Mouse (Mus musculus): ENCODE measurements around the gene Fgfr4.
A peak's percentile ranks its signal among the peaks of the same experiment; 100 is the strongest.
"Not testable (repeated sequence)": the region's sequence is repeated elsewhere in the genome, so short reads cannot be mapped to it uniquely, and the experiment has no call there.

The Fgfr4 gene

DNA sequence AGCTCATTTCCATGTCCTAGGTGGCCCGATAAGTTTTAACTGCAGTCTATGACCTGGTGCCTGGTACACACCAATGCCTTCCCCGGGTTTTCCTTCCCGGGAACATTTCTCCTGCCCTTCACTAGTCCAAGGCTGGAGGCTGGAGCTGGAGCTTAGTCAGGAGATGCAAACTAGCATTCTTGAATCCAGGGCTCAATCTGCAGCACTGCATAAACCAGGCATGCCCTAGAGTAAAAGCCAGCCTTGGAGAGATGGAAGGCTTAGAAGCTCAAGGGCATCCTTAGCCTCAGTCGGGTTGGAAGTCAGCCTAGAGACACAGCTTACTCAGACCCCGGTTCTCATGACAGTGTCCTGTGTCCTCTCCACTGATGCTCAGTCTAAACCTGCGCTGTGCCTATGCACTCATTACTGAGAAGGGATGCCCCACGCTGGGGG lies 19.9 kb downstream of the Fgfr4 start:
- no peak for DNase-seq (ENCODE audit: low spot score)

GRCm38 (mm10) chr13:55174347-55174746 lies 21.9 kb downstream of the Fgfr4 start:
- no peak for DNase-seq (ENCODE audit: low spot score)

DNA sequence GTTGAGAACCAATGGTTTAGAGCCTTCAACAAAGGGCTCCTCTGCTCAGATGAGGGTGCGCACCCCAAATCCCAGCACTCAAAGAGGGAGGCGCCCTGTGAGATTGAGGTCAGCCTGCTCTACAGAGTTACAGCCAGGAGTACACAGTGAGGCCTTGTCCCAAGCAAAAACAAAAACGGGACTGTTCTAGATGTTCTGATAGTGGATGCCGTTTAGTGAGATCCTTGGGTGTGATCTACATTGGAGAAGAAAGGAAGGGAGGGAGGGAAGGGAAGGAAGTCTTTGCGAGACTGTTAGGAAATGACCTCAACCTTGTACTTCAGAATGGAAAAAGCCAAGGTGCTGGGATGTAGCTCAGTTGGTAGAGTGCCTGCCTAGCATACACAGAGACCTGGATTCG lies 23.8 kb downstream of the Fgfr4 start:
- DNase-seq (ENCODE audit: low spot score) = no peak

GRCm38 (mm10) chr13:55177903-55178496 lies 25.6 kb downstream of the Fgfr4 start:
- DNase-seq (ENCODE audit: low spot score) = no peak

GRCm38 (mm10) chr13:55178556-55178955 lies 26.1 kb downstream of the Fgfr4 start:
- DNase-seq (ENCODE audit: low spot score) = peak; percentile 46

- no peak for DNase-seq (ENCODE audit: low spot score)
Measured at GRCm38 (mm10) chr13:55179591-55179990, 27.2 kb downstream of the Fgfr4 start.

DNA sequence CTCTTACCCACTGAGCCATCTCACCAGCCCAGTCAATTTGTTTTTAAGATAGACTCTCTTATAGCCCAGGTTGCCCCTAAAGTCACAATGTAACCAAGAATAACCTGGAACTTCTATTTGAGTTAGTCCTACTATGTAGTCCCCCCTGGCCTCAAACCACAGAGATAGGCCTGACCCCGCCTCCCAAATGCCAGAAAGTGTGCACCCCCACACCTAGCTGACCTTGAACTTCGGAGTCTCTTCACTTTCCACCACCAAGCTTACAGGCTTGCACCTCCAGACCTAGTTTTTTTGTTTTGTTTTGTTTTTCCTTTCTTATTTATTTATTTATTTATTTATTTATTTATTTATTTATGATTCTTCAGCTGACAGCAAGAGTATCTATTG lies 29.3 kb downstream of the Fgfr4 start:
- no peak for DNase-seq (ENCODE audit: low spot score)

DNA sequence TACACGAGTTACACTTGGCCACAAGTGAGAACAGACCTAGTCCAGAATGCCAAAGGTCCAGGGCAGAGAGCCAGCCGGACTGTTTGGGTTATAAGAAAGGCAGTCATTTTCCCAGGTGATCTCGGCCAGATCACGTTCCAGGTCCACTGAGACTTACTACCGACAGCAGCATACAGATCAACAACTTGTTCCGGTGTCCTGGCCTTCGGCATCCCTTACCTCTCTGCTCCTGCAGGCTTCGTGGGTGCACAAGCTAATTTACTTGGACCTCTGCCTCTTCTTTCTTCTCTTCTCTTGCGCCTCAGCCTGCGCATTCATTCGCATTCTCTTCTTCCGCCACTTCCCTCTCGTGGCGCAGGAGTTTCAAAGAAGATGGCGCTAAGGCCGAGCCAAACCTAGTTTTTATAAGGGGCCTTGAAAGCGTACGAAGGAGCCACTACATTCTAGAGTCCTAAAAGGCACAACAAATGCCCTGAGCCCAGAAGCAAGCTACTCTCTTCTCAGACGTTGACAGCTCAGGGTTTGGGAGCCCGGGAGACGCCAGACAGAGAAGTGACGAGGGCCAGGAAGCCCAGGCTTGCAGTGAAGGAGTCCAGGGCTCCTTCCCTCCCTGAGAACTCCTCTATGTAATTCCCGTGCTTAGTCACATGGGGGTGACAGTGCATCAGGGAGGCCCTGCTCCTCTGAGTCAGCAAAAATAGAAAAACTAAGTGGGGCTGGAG lies 29.9 kb downstream of the Fgfr4 start:
- peak; percentile 64 for DNase-seq (ENCODE audit: low spot score)

DNA sequence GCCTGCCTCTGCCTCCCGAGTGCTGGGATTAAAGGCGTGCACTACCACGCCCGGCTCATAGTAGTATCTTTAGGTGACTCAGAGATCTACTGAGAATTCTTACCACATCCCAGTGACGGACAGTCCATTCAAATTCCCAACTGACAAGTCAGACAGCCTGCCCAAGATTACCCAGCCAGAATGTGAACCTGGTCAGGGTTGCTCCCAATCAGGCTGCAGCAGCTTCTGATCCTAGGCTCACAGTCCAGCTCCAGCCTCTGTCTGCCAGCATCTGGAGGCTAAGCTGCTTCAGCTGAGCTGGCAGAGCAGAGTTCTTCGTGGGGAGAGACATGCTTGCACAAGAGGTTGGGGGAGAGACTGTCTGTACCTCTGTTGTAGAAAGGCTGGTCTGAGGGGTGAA lies 30.9 kb downstream of the Fgfr4 start:
- DNase-seq (ENCODE audit: low spot score) = no peak

DNA sequence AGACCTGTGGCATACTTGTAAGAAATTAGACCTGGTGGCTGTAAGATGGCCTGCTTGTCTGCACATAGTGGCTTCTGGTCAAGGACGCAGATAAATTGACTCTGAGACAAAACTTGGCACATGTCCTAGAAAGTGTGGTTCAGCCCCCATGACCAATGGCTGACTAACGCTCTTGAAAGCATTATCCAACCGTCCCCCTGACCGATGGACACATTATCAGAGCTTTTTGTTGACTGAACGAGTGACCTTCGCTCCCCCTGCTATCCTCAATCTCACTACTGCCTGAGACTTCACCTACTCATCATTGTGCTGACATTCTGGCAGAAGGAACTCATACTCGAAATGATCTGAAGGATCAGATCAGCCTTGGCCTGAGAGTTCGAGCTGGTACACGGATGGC lies 34.6 kb downstream of the Fgfr4 start:
- DNase-seq (ENCODE audit: low spot score) = not testable (repeated sequence)

DNA sequence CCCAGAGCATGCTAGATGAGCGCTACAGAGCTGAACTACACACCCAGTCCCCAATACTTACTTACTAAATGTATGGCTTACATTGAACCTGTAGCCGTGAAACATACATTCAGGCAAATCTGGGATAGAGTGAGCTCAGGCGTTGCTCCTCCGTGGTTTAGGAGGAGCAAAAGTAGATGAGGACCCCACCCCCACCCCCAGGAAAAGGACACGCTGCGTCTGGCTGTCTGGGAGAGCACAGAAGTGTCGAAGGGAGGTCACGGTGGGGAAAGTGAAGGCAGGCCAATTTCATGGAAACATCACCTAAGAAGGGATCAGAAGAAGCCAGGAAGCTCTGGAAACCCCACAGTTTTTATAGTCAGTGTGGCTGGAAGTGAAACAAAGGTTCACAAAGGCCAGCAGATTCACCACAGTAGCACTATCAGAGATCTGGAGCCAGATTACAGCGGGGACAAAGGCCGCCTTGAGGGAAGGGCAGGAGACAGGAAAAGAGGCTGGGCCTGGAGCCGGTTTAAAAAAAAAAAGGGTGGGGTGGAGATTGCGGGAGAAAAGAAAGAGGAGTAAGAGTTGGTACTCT lies 37.2 kb downstream of the Fgfr4 start:
- no peak for DNase-seq (ENCODE audit: low spot score)

- peak; percentile 87 for DNase-seq (ENCODE audit: low spot score)
Measured at GRCm38 (mm10) chr13:55190121-55190868, 37.9 kb downstream of the Fgfr4 start.

GRCm38 (mm10) chr13:55191535-55191934 lies 39.1 kb downstream of the Fgfr4 start:
- DNase-seq (ENCODE audit: low spot score) = no peak

DNA sequence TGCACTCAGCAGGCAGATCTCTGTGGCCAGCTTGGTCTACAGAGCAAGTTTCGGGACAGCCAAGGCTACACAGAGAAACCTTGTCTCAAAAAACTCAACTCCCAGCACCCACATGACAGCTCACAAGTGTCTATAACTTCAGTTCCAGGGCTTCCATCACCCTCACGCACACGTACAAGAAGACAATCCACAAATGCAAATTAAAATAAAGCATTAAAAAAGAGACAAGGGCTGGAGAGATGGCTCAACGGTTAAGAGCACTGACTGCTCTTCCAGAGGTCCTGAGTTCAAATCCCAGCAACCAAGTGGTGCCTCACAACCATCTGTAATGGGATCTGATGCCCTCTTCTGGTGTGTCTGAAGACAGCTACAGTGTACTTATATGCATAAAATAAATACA lies 50.3 kb downstream of the Fgfr4 start:
- DNase-seq (ENCODE audit: low spot score) = not testable (repeated sequence)

DNA sequence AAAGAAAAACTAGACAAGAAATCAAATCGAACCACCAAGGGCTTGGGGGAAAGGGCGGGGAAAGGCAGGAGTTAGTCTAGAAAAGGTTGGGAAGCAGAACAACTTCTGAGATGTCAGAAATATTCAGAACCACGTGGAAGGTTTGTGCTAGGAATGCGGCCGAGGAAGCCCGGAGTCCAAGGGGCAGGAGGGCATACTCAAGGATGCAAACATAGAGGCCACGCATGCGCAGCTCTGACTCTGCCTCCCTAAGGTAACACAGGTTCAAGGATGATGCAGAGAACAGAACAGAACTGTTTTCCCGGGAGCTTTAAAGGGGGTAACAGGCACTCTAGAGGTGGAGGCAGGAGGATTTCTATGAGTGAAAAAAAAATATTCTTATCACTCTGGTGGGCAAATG lies 51.3 kb downstream of the Fgfr4 start:
- no peak for DNase-seq (ENCODE audit: low spot score)

- no peak for DNase-seq (ENCODE audit: low spot score)
Measured at GRCm38 (mm10) chr13:55204667-55205389, 52.4 kb downstream of the Fgfr4 start.

GRCm38 (mm10) chr13:55205448-55206205 lies 53.2 kb downstream of the Fgfr4 start:
- DNase-seq (ENCODE audit: low spot score) = no peak

GRCm38 (mm10) chr13:55208837-55209648 lies 56.6 kb downstream of the Fgfr4 start:
- DNase-seq (ENCODE audit: low spot score) = no peak

DNA sequence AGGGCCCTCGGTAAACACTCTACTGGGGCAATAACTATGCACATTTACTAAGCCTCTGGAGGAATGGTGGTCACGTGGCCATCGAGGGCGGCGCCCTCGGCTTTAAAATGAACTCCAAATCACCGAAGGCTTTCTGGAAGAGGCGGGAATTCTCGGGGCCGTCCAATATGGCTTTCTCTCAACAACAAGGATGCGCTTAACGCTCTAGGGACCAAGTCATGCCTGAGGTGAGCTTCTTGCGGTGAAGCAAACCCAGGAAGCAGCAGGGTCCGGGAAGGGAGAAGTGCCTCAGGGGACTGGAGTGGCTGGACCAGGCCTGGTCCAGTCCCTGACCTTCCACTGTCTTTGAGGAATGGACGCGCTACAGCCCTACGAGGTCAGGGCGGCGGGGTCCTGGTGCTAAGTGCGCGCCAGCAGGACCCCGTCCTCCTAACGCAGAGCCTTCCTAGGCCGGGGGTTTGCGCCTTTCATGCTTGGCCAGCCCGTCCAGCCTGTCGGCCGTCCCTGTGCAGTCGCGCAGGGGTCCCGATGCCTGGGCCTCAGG lies 57.3 kb downstream of the Fgfr4 start, which contains the start of gene Nsd1:
Gene Nsd1 (plus strand): TSS at position 134 of the 544 bp plus-strand sequence.
- DNase-seq (ENCODE audit: low spot score) = no peak
